Mouse (Mus musculus) heart, embryonic 11.5 days (tissue): ENCODE measurements around the gene Fate1. TPM values are rescaled to one million over a fixed set of nuclear protein-coding genes. Genes with fewer than 3 reads are reported as not detected.

ENCODE experiments used
- ATAC-seq: fragments of 200-750 bp; cut with Nextera tagmentation; replicated peaks from 2 replicates; pipeline ENCODE4 v1.8.0; 2017; ENCODE audit warnings: moderate library complexity; ENCODE audit not compliant: insufficient number of reproducible peaks, low FRiP score, low TSS enrichment
- H3K27ac ChIP-seq: fragments of 300-500 bp; sonication (generic); 2 replicates; pipeline ENCODE4 v1.5.1; 2014; ENCODE audit warnings: mild to moderate bottlenecking, low read depth, low read length
- H3K27me3 ChIP-seq: fragments of 300-500 bp; sonication (generic); 2 replicates; pipeline ENCODE4 v1.6.1; 2014; ENCODE audit warnings: mild to moderate bottlenecking, low read length, mixed read lengths; ENCODE audit not compliant: control insufficient read depth, insufficient read depth
- H3K36me3 ChIP-seq: fragments of 300-500 bp; sonication (generic); 2 replicates; pipeline ENCODE4 v1.6.1; 2014; ENCODE audit warnings: mild to moderate bottlenecking, low read length, moderate library complexity, mixed read lengths; ENCODE audit not compliant: control insufficient read depth, insufficient read depth
- H3K4me1 ChIP-seq: fragments of 300-500 bp; sonication (generic); 2 replicates; pipeline ENCODE4 v1.6.1; 2014; ENCODE audit warnings: low read length; ENCODE audit not compliant: control insufficient read depth, insufficient read depth
- H3K4me2 ChIP-seq: fragments of 300-500 bp; sonication (generic); 2 replicates; pipeline ENCODE4 v1.6.1; 2014; ENCODE audit warnings: mild to moderate bottlenecking, moderate library complexity
- H3K4me3 ChIP-seq: fragments of 300-500 bp; sonication (generic); 2 replicates; pipeline ENCODE4 v1.5.1; 2014; ENCODE audit warnings: low read depth, low read length
- H3K9ac ChIP-seq: fragments of 300-500 bp; sonication (generic); 2 replicates; pipeline ENCODE4 v1.6.1; 2014; ENCODE audit warnings: mild to moderate bottlenecking, low read depth, low read length, moderate library complexity
- H3K9me3 ChIP-seq: fragments of 300-500 bp; sonication (generic); replicated peaks from 2 replicates; pipeline ENCODE4 v1.6.1; 2016; ENCODE audit warnings: low read length; ENCODE audit not compliant: control insufficient read depth
- WGBS: fragments of 180-500 bp; shearing (Covaris S2); extraction: QIAGEN DNeasy Blood & Tissue Kit; methylation state at CpG from one replicate; pipeline ENCODE4 v1.1.7; 2014; ENCODE audit not compliant: insufficient replicate concordance; 5-methylcytosine and 5-hydroxymethylcytosine counted together
- polyA plus RNA-seq: library from polyadenylated mRNA; unstranded; fragments of >200 nt; fragmentation: Nextera tagmentation; extraction: Ambion mirVana; gene quantifications from 2 replicates; pipeline ENCODE4 v1.2.1, GENCODE M21; 2014

The Fate1 gene
- not detected in 2 replicates for polyA plus RNA-seq

DNA sequence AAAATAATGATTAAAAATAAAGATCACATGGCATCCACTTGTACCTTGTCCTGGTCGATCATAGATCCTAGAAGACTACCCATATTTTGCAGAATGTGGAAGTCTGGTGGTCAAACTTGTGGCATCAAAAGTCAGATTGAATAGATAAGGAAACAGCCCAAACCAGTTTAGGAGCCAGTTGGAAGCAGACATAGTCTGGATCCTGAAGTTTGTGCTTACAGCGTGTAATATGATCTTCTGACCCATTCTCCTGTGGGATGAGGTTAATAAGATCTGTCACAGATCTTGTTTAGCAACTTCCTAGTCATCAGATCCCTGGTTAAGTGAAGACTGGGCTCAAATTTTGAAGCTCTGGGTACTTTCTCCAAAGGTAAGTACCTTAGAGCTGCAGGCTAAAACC lies at the start of gene Fate1:
Fate1 (plus strand) TSS at position 301 of the 400 bp plus-strand sequence.
- H3K4me2 ChIP-seq = no peak within 1 kb of the TSS
- WGBS = 75% methylated on average over 2 of the region's 2 CpGs
- H3K36me3 ChIP-seq = no peaks in the 10 kb centered on the region
- H3K27ac ChIP-seq = no peak within 1 kb of the TSS
- no peak within 1 kb of the TSS for H3K9ac ChIP-seq
- H3K4me1 ChIP-seq = no peaks in the 10 kb centered on the region
- no peak for ATAC-seq
- no peaks in the 10 kb centered on the region for H3K9me3 ChIP-seq
- H3K4me3 ChIP-seq = no peak within 1 kb of the TSS
- no peaks in the 10 kb centered on the region; the same call in 1 of the 2 replicates for H3K27me3 ChIP-seq

DNA sequence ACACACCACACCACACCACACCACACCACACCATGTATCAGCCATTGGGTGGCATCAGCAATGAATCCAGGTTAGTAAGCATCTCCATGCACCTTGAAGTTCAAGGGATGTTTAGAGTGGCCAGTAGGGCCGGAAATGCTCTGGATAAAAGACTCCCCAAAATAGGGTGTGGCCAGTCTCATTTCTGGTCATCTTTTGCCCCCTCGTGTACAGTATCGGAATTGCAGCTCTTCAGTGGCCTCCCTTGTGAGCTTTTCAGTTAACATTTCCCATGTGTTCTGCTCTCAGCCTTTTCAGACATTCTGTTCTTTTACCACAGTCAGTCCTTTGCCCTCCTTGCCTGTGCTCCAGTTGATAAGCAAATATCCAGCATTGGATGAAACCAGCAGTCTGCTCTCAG lies 26.2 kb upstream of the Fate1 start:
- Histone ChIP-seq H3K27ac (no peak overlapping the region), H3K4me3 (no peak overlapping the region), H3K27me3 (peaks cover 3% of the 10 kb centered on the region; the same call in 1 of the 2 replicates), H3K9me3 (no peaks in the 10 kb centered on the region), H3K36me3 (no peaks in the 10 kb centered on the region), H3K4me2 (no peak overlapping the region), H3K4me1 (no peaks in the 10 kb centered on the region), H3K9ac (no peak overlapping the region)
- 16% methylated on average over 3 of the region's 3 CpGs for WGBS
- ATAC-seq = no peak

DNA sequence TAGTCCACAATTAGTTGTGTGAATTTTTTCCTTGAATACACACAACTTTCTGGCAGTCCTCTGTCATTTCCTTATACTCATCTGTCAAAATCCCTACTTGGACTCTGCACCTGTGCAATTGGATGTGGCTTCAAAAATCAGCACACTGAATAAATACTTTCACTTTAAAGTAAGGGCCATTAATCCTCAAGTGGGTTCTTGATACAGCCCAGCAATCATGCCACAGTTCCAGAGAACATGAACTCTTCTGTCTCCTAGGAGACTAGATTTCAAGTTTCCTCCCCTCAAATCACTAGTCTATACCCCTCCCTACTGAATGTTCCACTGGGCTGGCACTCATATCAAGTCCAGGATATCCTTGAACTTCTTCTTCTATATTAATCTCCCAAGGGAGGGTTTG lies 14.4 kb upstream of the Fate1 start:
- no peak for ATAC-seq
- Histone ChIP-seq H3K4me2 (no peak overlapping the region), H3K4me1 (no peaks in the 10 kb centered on the region), H3K4me3 (no peak overlapping the region), H3K36me3 (no peaks in the 10 kb centered on the region), H3K27ac (no peak overlapping the region), H3K9ac (no peak overlapping the region), H3K27me3 (peaks cover 12% of the 10 kb centered on the region), H3K9me3 (no peaks in the 10 kb centered on the region)

DNA sequence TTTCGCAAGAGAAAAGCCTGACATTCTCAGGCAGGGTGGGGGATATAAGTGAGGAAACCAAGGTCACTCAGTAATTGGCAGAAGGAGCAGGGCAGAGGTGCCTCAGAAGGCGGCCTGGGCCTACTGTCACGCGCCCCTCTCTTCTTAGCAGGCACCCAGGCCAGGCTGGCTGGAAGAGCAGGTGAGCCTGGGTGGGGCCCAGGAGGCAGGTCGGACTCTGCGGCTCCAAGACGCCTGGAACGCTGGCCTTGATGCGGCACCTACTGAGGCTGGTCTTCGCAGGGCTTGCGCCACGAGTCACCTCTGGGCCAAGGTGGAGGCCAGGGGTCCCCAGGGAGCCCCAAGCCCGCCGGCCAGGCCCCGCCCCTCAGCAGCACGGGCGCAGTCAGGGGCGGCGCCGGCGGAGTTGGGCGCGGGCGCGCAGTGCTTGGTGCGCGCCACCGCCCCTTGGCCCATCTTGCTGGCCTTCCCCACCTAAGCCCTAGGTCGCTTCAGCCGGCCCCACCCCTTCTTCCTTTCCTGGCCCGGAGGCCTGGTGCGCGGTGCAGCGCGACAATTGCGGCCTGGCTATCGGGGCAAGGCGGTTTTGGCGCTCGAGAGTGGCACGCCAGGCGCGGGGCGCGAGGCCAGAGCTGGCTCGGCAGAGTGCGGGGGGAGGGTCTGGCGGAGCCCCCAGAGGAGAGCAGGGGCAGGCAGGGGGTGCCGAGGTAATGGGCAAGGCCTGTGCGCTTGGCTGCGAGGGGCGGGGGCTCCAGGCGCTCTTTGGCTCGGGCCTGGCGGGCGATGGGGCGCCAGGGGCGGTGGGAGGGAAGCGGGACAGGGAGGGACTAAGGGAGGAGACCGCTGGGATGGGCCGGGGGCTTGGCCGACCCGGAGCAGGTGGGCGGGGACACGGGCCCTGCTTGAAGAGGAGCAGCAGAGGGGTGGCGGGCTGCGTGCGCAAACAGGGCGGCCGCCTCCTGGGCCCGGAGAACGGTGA lies 10.4 kb upstream of the Fate1 start, which contains the start of gene Prrg3:
Prrg3 (plus strand) TSS at position 552 of the 979 bp plus-strand sequence.
- H3K27ac ChIP-seq = no peak within 1 kb of the TSS

DNA sequence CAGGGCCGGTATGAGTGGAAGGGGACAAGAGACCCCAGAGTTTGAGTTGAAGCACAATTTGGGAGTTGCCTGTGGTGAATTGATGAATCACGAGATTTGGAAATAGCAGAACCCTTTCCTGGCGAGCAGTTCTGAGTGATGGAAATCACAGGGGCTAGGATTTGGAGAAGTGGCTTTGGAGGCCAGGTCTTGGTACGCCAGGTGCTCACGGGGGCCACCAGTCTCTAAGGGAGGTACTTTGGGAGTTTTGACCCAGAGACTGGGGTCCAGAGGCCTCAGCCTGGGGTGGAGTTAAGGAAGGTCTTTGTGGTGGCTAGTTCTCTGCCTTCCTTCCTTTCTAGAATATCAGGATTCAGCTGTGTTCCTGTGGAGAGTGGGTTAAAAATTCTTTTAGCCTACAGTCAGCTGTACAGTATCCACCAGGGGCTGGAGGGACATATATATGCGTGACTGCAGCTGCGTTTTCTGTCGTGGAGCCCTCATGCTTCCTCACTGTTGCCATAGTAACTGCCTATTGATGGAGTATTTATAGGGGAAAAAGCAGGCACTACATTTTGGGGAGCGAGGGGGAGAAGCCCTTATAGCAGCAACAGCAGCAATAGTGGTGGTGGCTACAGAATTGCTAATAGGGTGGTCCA lies 9.4 kb upstream of the Fate1 start:
- no peaks in the 10 kb centered on the region for H3K9me3 ChIP-seq
- H3K4me3 ChIP-seq = peak overlapping the region; percentile 48
- H3K27me3 ChIP-seq = peaks cover 14% of the 10 kb centered on the region
- no peaks in the 10 kb centered on the region for H3K4me1 ChIP-seq
- ATAC-seq = no peak
- H3K27ac ChIP-seq = no peak overlapping the region
- H3K36me3 ChIP-seq = no peaks in the 10 kb centered on the region
- H3K4me2 ChIP-seq = peak overlapping the region; percentile 77
- 42% methylated on average over 9 of the region's 9 CpGs for WGBS
- peak overlapping the region; percentile 30; the same call in 1 of the 2 replicates for H3K9ac ChIP-seq

More for the DNA sequence above, 10.4 kb upstream of the Fate1 start, which contains the start of gene Prrg3:
- peak; percentile 88 for ATAC-seq
- 19% methylated on average over 71 of the region's 72 CpGs for whole genome bisulfite sequencing
- Histone ChIP-seq H3K9ac (peak within 1 kb of the TSS; percentile 43), H3K4me1 (no peaks in the 10 kb centered on the region), H3K9me3 (no peaks in the 10 kb centered on the region), H3K36me3 (no peaks in the 10 kb centered on the region), H3K27me3 (peaks cover 14% of the 10 kb centered on the region), H3K4me2 (peak within 1 kb of the TSS; percentile 77), H3K4me3 (peak within 1 kb of the TSS; percentile 48)

DNA sequence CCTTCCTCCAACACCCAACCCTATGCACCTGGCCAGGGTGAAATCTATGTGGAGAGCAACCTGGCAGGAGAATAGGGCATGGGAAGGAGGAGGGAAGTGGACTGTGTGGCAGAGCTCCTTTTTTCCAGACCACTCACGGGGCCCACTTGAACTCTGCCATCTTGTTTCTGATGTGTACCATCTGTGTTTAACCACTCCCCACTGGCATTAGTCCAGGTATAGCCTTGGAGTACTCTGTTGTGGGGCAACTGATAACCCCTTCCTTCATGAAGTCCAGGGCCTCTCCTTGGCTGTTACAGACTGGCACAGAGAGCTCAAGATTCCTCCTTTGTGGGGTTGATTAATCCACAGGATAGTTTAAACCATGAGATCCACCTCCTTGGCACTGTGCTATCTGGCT lies 4.6 kb upstream of the Fate1 start:
- Histone ChIP-seq H3K36me3 (no peaks in the 10 kb centered on the region), H3K27me3 (0 out of 2 replicates have a peak, but pooled peaks cover 2% of the 10 kb centered on the region), H3K9me3 (no peaks in the 10 kb centered on the region), H3K9ac (no peak overlapping the region), H3K4me1 (no peaks in the 10 kb centered on the region), H3K27ac (no peak overlapping the region), H3K4me2 (no peak overlapping the region), H3K4me3 (no peak overlapping the region)
- no peak for ATAC-seq
- 81% methylated on average over 1 of the region's 1 CpGs for WGBS

DNA sequence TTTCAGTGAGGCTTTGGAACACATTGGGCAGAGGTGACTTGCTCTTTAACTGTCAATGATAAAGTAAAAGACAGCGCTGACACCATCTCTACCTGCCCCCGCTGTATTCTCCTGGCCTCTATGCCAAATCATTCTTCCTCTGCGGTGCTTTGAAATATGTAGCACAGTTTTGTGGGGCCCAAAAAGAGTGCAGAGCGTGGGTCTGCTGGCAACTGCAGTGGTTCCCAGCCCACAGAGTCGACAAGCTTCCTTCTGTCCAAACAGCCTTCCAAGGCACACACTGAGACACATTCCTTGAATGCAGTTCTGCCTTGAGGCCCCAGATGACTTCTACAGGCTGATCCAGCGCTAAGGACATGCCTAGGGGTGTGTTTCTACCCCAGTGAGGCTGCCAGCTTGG lies 4.0 kb upstream of the Fate1 start:
- H3K4me2 ChIP-seq = no peak overlapping the region
- H3K36me3 ChIP-seq = no peaks in the 10 kb centered on the region
- H3K9me3 ChIP-seq = no peaks in the 10 kb centered on the region
- WGBS = 78% methylated on average over 6 of the region's 6 CpGs
- no peak overlapping the region for H3K9ac ChIP-seq
- no peaks in the 10 kb centered on the region for H3K4me1 ChIP-seq
- H3K27me3 ChIP-seq = 0 out of 2 replicates have a peak, but pooled peaks cover 2% of the 10 kb centered on the region
- no peak for ATAC-seq
- no peak overlapping the region for H3K4me3 ChIP-seq
- no peak overlapping the region for H3K27ac ChIP-seq

DNA sequence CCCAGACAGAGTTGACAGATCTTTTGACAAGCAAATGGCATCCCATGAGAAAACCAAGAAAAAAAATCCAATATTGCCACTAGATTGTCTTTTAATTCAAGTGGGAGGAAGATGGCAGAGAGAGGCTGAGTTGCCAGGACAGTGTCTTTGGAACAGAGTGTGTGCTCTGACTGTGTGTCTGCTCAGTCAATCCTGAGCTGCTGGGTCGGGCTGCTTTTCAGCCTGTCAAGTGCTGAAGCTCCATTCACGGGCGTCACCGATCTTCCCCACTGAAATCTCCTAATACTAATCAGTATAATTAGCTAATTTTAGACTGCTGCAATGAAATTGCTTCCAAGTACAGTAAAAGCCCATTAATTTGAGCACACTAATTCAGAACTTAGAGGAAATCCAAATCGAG lies 1.5 kb upstream of the Fate1 start:
- no peak overlapping the region for H3K4me3 ChIP-seq
- H3K36me3 ChIP-seq = no peaks in the 10 kb centered on the region
- 64% methylated on average over 5 of the region's 5 CpGs for WGBS
- H3K4me2 ChIP-seq = no peak overlapping the region
- H3K27ac ChIP-seq = no peak overlapping the region
- H3K9me3 ChIP-seq = no peaks in the 10 kb centered on the region
- no peaks in the 10 kb centered on the region for H3K4me1 ChIP-seq
- H3K27me3 ChIP-seq = peaks cover 2% of the 10 kb centered on the region; the same call in 1 of the 2 replicates
- ATAC-seq = no peak
- no peak overlapping the region for H3K9ac ChIP-seq
